Mouse (Mus musculus): Measurements from ENCODE around the gene Idh1. TPM values are rescaled to one million over a fixed set of nuclear protein-coding genes. Genes with fewer than 3 reads are reported as not detected.

Gene Idh1
- total RNA-seq, 2 experiments from 2014 or later, result 202 to 378 TPM

GRCm38 (mm10) chr1:65118150-65118913 is 68.0 kb downstream of the Idh1 start:
- no peak for ATAC-seq (ENCODE audit: poor library complexity, severe bottlenecking)

- peak; percentile 67 for ATAC-seq (ENCODE audit: poor library complexity, severe bottlenecking)
Observed at GRCm38 (mm10) chr1:65113536-65114172, 72.6 kb downstream of the Idh1 start.

DNA sequence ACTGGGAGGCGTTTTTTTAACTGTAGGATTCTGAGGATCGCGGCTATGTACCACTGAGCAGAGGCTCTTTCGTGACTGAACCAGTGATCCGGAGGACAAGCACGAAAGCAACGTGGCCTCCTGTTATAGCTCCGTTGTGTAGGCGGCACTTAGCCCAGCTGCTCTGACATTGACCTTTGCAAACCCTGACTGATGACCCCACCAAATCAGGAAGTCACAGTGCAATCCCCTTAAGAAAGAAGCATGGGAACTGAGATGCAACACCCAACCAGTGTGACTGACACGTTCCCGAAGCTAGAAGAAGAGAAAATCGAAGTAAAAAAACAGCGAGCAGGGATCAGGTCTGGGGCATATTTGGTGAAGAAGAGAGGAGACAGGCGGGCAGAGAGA is 73.5 kb downstream of the Idh1 start:
- ATAC-seq (ENCODE audit: poor library complexity, severe bottlenecking), result peak; percentile 73

DNA sequence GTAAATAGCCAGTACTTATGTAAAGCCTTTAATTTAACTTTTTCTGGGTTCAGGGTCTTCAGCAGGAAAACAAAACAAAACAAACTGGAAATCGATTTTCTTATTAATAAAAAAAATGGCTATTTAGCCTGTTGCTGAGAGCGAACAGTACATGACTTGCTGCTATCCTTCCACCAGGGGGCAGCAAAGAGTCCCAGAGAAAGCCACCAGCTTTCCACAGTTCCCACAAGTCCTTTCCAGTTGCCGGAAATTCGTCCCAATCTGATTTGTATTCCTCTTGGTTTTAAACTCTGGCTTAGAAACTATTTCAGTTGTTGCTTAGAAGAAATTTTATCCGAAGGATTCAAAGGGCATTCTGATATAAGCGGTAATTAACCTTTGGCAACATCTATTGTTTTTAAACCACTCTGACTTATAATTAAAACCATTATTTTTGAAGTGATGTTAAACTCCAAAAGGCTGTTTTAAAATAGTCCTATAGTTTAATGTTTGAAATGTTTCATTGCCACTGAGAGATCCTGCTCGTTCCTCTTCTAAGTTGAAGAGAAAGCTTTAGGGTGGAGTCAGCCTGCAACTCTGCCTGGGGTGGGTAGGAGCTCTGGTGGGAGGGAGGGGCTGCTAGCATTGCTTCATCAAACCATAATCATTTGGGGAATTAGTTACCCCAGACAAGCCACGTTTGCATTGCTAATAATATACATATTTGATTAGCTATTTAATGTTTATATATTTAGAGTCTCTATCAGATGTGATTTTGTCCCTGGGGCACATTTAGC is 74.1 kb downstream of the Idh1 start:
- peak; percentile 40 for ATAC-seq (ENCODE audit: poor library complexity, severe bottlenecking)

DNA sequence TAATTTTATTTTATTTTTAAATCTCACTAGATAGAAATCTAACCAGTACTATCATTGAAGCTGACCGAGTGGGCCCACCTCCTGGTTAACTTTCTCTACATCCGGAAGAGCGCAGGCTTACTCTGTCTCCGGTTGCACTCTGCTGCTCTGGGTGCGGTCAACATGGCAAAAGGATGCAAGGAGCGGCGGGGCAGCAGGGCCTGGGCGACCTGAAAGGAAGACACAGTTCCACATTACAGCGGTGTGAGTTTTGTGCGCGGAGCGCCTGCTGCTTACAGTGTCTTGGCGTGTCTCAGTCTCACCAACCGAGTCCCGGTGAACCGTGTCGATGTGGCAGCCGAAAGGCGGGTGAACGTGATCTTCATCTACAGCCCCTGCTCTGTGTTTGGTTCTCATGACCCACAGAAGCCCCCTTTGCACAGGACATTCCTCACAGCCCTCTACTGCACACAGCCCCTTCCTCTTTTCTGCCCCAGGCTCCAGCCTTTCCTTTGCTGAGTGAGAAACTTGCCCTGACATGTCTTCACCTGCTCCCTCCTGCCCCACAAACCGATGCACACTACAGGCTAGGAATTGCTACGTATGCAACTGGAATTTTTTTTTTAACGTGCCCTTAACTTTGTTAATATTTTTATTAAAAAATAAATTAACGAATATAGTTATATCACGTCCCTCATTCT is 76.4 kb downstream of the Idh1 start:
- no peak for ATAC-seq (ENCODE audit: poor library complexity, severe bottlenecking)

- no peak for ATAC-seq (ENCODE audit: poor library complexity, severe bottlenecking)
Observed at GRCm38 (mm10) chr1:65109196-65109595, 77.1 kb downstream of the Idh1 start.

Other genes starting within 250 kb of the Idh1 start
- 38.5 and 40.6 TPM in 2 replicates for gene Plekhm3, start 229.7 kb downstream of the Idh1 start, total RNA-seq (2015)
- gene Plekhm3, start 229.7 kb downstream of the Idh1 start, total RNA-seq (2017), result 26.4 and 39.1 TPM in 2 replicates
- gene Akr1cl, start 153.7 kb downstream of the Idh1 start, total RNA-seq (2015), result not detected in 2 replicates
- gene Akr1cl, start 153.7 kb downstream of the Idh1 start, total RNA-seq (2017), result not detected in 2 replicates
- not detected in 2 replicates for gene Cryge, start 135.4 kb downstream of the Idh1 start, total RNA-seq (2015)
- gene Cryge, start 135.4 kb downstream of the Idh1 start, total RNA-seq (2017), result not detected in 2 replicates
- gene Crygd, start 123.0 kb downstream of the Idh1 start, total RNA-seq (2015), result not detected in 2 replicates
- not detected in 2 replicates for gene Crygd, start 123.0 kb downstream of the Idh1 start, total RNA-seq (2017)
- gene Crygc, start 112.8 kb downstream of the Idh1 start, total RNA-seq (2015), result not detected in 2 replicates
- gene Crygc, start 112.8 kb downstream of the Idh1 start, total RNA-seq (2017), result not detected in 2 replicates
- gene Crygb, start 104.2 kb downstream of the Idh1 start, total RNA-seq (2015), result not detected in 2 replicates
- not detected in 2 replicates for gene Crygb, start 104.2 kb downstream of the Idh1 start, total RNA-seq (2017)
- gene Cryga, start 83.1 kb downstream of the Idh1 start, total RNA-seq (2015), result not detected in 2 replicates
- gene Cryga, start 83.1 kb downstream of the Idh1 start, total RNA-seq (2017), result not detected in 2 replicates
- not detected in 2 replicates for gene Gm28845, start 66.9 kb downstream of the Idh1 start, total RNA-seq (2015)
- not detected in 2 replicates for gene Gm28845, start 66.9 kb downstream of the Idh1 start, total RNA-seq (2017)
- gene D630023F18Rik, start 63.3 kb downstream of the Idh1 start, total RNA-seq (2015), result 0.39 and 1.1 TPM in 2 replicates
- 0.73 and 1.5 TPM in 2 replicates for gene D630023F18Rik, start 63.3 kb downstream of the Idh1 start, total RNA-seq (2017)
- 30.0 and 31.5 TPM in 2 replicates for gene Pikfyve, start 183 bp upstream of the Idh1 start, total RNA-seq (2015)
- gene Pikfyve, start 183 bp upstream of the Idh1 start, total RNA-seq (2017), result 40.2 and 46.2 TPM in 2 replicates
- gene Pth2r, start 95.6 kb upstream of the Idh1 start, total RNA-seq (2015), result not detected in 2 replicates
- gene Pth2r, start 95.6 kb upstream of the Idh1 start, total RNA-seq (2017), result not detected in 2 replicates

Data from megakaryocyte, adult 5-6 weeks (primary cell).